Comparison of ENCODE assay signal across 8 mouse cellular contexts in the genomic region with DNA sequence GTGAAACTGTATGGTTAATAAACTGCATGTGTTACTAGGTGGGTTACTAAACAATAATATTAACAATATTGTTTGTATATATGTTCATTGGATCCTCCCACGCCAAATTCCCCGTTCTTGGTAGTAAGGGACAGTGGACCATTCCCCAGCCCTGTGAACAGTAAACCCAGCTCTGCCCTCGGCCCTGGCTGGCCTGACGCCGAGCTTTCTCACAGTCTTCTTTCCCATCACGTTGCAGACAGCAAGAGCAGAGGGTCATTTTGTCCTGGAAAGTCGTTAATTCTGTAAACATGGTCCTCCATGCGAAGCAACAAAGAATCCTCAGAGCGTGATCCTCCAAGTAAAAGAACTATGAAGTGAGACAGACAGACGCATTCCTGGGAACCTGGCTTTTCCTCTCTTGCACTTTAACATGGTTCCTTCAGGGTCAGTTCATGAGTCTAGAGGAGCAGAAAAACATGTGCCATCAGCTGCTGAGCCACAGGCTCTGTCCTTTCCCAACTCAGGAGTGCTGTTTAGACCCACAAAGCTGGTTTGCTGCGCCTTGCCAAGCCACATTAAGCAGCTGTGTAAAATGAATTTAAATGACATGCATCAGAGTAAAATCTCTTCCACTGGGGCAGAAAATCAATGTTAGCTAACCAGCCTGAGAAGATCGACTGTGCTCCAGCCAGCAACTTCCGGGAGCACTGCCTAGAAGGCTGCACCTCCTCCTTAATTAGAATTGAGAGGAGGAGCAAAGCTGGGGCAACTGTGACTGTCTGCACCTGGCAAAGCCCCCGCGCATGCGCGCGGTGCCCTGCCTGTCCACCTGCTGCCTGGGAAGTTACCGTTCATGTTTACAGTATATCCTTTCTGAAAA.
A peak's percentile ranks its signal among the peaks of the same experiment; 100 is the strongest.
DNase-seq lines count a peak whose midpoint lies in the region; ATAC-seq and TF ChIP-seq lines count a peak whose summit lies in the region.

No protein-coding gene starts in this region.

- H3K4me1 ChIP-seq in neural tube, embryonic 12.5 days, result peaks cover 36% of the 10 kb centered on the region
- peaks cover 21% of the 10 kb centered on the region for H3K4me1 ChIP-seq in cortical plate, adult 2 months (ENCODE audit: control insufficient read depth, insufficient read depth, low read length)

- H3K9me3 ChIP-seq in neural tube, embryonic 12.5 days, result no peaks in the 10 kb centered on the region

- H3K4me3 ChIP-seq in neural tube, embryonic 12.5 days, result no peak overlapping the region
- no peak overlapping the region for H3K4me3 ChIP-seq in cortical plate, adult 2 months (ENCODE audit: insufficient read depth, low read length)

- DNase-seq in neural tube, embryonic 10.5 days (ENCODE audit: extremely low spot score, low spot score), result no peak
- DNase-seq in heart, postnatal 14 days, result peak; percentile 40 to 46
- DNase-seq in kidney, postnatal 4 days, result peak; percentile 76 to 86
- DNase-seq in lung, postnatal 36 days, result peak; percentile 84
- DNase-seq in right cerebral cortex, adult 2 months (ENCODE audit: low spot score in 2 of 2), result peak; percentile 75 to 84
- peak; percentile 41 for DNase-seq in urinary bladder, postnatal 25 days (ENCODE audit: low spot score)

- intact Hi-C loops in heart, postnatal 14 days (cut with DNase I), result no loop called here

- no peak for TF ChIP-seq CTCF in cortical plate, adult 2 months (IDR thresholded peaks at IDR 0.05; ENCODE audit: extremely low read depth, insufficient read depth, low read length)

- 63% methylated on average over 19 of the region's 19 CpGs for WGBS in neural tube, embryonic 12.5 days

- H3K36me3 ChIP-seq in neural tube, embryonic 12.5 days, result peaks cover 12% of the 10 kb centered on the region

- no peak overlapping the region for H3K9ac ChIP-seq in neural tube, embryonic 12.5 days

- H3K27me3 ChIP-seq in neural tube, embryonic 12.5 days (replicated peaks), result no peaks in the 10 kb centered on the region

- 0 out of 2 replicates have a peak, but pooled peaks have one; percentile 33 for ATAC-seq in neural tube, embryonic 12.5 days (ENCODE audit: low FRiP score, low read depth)

- H3K27ac ChIP-seq in neural tube, embryonic 12.5 days, result 0 out of 2 replicates have a peak overlapping the region, but pooled peaks have one; percentile 12
- H3K27ac ChIP-seq in cortical plate, adult 2 months (ENCODE audit: insufficient read depth, low read length), result peak overlapping the region; percentile 76

- peak; percentile 44; the same call in 1 of the 2 replicates for TF ChIP-seq POLR2A in cortical plate, adult 2 months (IDR thresholded peaks at IDR 0.05; ENCODE audit: extremely low read depth, insufficient read depth, low read length)

- no peak overlapping the region for H3K4me2 ChIP-seq in neural tube, embryonic 12.5 days (replicated peaks)
